In genomic region chr13:29620826-29621225, GRCm38 (mm10) we compare ENCODE assay signal across 30 mouse cellular contexts.
DNase-seq lines count a peak whose midpoint lies in the region; ATAC-seq and TF ChIP-seq lines count a peak whose summit lies in the region.
"Had no signal": no experiment of that assay in that cellular context is flagged by ENCODE, and none has a peak within 500 bp of the region (broad histone marks: within the 10 kb centered on the region; RNA-seq: fewer than 3 reads in every experiment).

No protein-coding gene starts in this region.

- no peak for TF ChIP-seq POLR2A in brain, embryonic 14.5 days (IDR thresholded peaks at IDR 0.05; ENCODE audit: borderline replicate concordance, extremely low read depth, insufficient read depth, insufficient read length, poor library complexity, severe bottlenecking)

- no peak for DNase-seq in heart, embryonic 10.5 days (ENCODE audit: low spot score)
- no peak for DNase-seq in heart, postnatal 14 days
- DNase-seq in hindbrain, embryonic 10.5 days (ENCODE audit: low spot score), result no peak
- no peak for DNase-seq in hindbrain, embryonic 14.5 days (ENCODE audit: low spot score)
- peak; percentile 28 for DNase-seq in brain, embryonic 14.5 days (ENCODE audit: low read depth)
- DNase-seq in forebrain, embryonic 10.5 days (ENCODE audit: extremely low spot score, low spot score), result no peak
- DNase-seq: adrenal gland, postnatal 10 days; cerebellum, adult 11 months; cerebellum, adult 9-10 months; cerebellum, postnatal 36 days; embryo, embryonic 11 days; forebrain, postnatal 0 days; heart, postnatal 36 days; kidney, adult 18-20 months; kidney, postnatal 4 days; right cerebral cortex, postnatal 4 days; thymus, adult 2 months; thymus, postnatal 4 days had no signal

- no peak overlapping the region for H3K4me3 ChIP-seq in heart, embryonic 10.5 days
- H3K4me3 ChIP-seq in hindbrain, embryonic 10.5 days, result no peak overlapping the region
- H3K4me3 ChIP-seq in hindbrain, embryonic 14.5 days (replicated peaks; ENCODE audit: low read length), result no peak overlapping the region
- no peak overlapping the region for H3K4me3 ChIP-seq in hindbrain, embryonic 12.5 days
- H3K4me3 ChIP-seq in kidney, embryonic 16.5 days (ENCODE audit: low read length), result no peak overlapping the region
- no peak overlapping the region for H3K4me3 ChIP-seq in forebrain, embryonic 10.5 days
- H3K4me3 ChIP-seq: embryonic facial prominence, embryonic 13.5 days; forebrain, embryonic 12.5 days; limb, embryonic 13.5 days; lung, embryonic 15.5 days; midbrain, embryonic 10.5 days; myocyte had no signal

- H3K9me3 ChIP-seq in heart, embryonic 10.5 days, result no peaks in the 10 kb centered on the region
- no peaks in the 10 kb centered on the region for H3K9me3 ChIP-seq in hindbrain, embryonic 10.5 days
- H3K9me3 ChIP-seq in hindbrain, embryonic 14.5 days (ENCODE audit: control insufficient read depth, low read length), result no peaks in the 10 kb centered on the region
- no peaks in the 10 kb centered on the region for H3K9me3 ChIP-seq in hindbrain, embryonic 12.5 days (replicated peaks)
- no peaks in the 10 kb centered on the region for H3K9me3 ChIP-seq in kidney, embryonic 16.5 days (ENCODE audit: low read length)
- no peaks in the 10 kb centered on the region for H3K9me3 ChIP-seq in forebrain, embryonic 10.5 days
- H3K9me3 ChIP-seq: embryonic facial prominence, embryonic 13.5 days; forebrain, embryonic 12.5 days; limb, embryonic 13.5 days; lung, embryonic 15.5 days; midbrain, embryonic 10.5 days had no signal

- peaks cover 39% of the 10 kb centered on the region for H3K4me1 ChIP-seq in heart, embryonic 10.5 days
- H3K4me1 ChIP-seq in hindbrain, embryonic 10.5 days (replicated peaks), result peaks cover 3% of the 10 kb centered on the region
- H3K4me1 ChIP-seq in hindbrain, embryonic 14.5 days (replicated peaks; ENCODE audit: control insufficient read depth, insufficient read depth, low read length), result peaks cover 13% of the 10 kb centered on the region; the same call in 1 of the 2 replicates
- H3K4me1 ChIP-seq in hindbrain, embryonic 12.5 days, result peaks cover 10% of the 10 kb centered on the region
- peaks cover 8% of the 10 kb centered on the region for H3K4me1 ChIP-seq in kidney, embryonic 16.5 days (ENCODE audit: insufficient read depth, low read length)
- H3K4me1 ChIP-seq in forebrain, embryonic 10.5 days, result peaks cover 10% of the 10 kb centered on the region; the same call in 1 of the 2 replicates
- H3K4me1 ChIP-seq: midbrain, embryonic 10.5 days had no signal

- TF ChIP-seq CTCF in brain, embryonic 14.5 days (IDR thresholded peaks at IDR 0.05; ENCODE audit: borderline replicate concordance, extremely low read depth, insufficient read depth, insufficient read length), result no peak

- ATAC-seq in hindbrain, embryonic 14.5 days (ENCODE audit: low FRiP score), result no peak
- ATAC-seq in hindbrain, embryonic 12.5 days (ENCODE audit: low FRiP score), result 0 out of 2 replicates have a peak, but pooled peaks have one; percentile 43
- ATAC-seq in kidney, embryonic 16.5 days (ENCODE audit: low FRiP score, low TSS enrichment), result no peak
- ATAC-seq: forebrain, postnatal 0 days; Patski had no signal

- intact Hi-C loops in heart, postnatal 14 days (cut with DNase I), result no loop called here

- no peaks in the 10 kb centered on the region for H3K27me3 ChIP-seq in heart, embryonic 10.5 days (ENCODE audit: insufficient read depth, poor library complexity, severe bottlenecking)
- H3K27me3 ChIP-seq in hindbrain, embryonic 10.5 days (ENCODE audit: insufficient read depth, poor library complexity, severe bottlenecking), result no peaks in the 10 kb centered on the region
- H3K27me3 ChIP-seq in hindbrain, embryonic 14.5 days (ENCODE audit: control insufficient read depth, insufficient read depth, low read length), result no peaks in the 10 kb centered on the region
- no peaks in the 10 kb centered on the region for H3K27me3 ChIP-seq in hindbrain, embryonic 12.5 days
- H3K27me3 ChIP-seq in kidney, embryonic 16.5 days (ENCODE audit: insufficient read depth, low read length), result no peaks in the 10 kb centered on the region
- no peaks in the 10 kb centered on the region for H3K27me3 ChIP-seq in forebrain, embryonic 10.5 days (ENCODE audit: poor library complexity, severe bottlenecking)
- H3K27me3 ChIP-seq: embryonic facial prominence, embryonic 13.5 days; forebrain, embryonic 12.5 days; limb, embryonic 13.5 days; lung, embryonic 15.5 days; Patski had no signal

- H3K4me2 ChIP-seq in hindbrain, embryonic 14.5 days (replicated peaks), result no peak overlapping the region
- no peak overlapping the region for H3K4me2 ChIP-seq in hindbrain, embryonic 12.5 days (replicated peaks)
- H3K4me2 ChIP-seq in kidney, embryonic 16.5 days (replicated peaks; ENCODE audit: low read depth, low read length), result no peak overlapping the region
- H3K4me2 ChIP-seq: embryonic facial prominence, embryonic 13.5 days; forebrain, embryonic 12.5 days; limb, embryonic 13.5 days; liver, embryonic 11.5 days; lung, embryonic 15.5 days had no signal

- no peaks in the 10 kb centered on the region for H3K36me3 ChIP-seq in heart, embryonic 10.5 days
- H3K36me3 ChIP-seq in hindbrain, embryonic 10.5 days, result no peaks in the 10 kb centered on the region
- no peaks in the 10 kb centered on the region for H3K36me3 ChIP-seq in hindbrain, embryonic 14.5 days (replicated peaks; ENCODE audit: control insufficient read depth, insufficient read depth)
- no peaks in the 10 kb centered on the region for H3K36me3 ChIP-seq in hindbrain, embryonic 12.5 days
- no peaks in the 10 kb centered on the region for H3K36me3 ChIP-seq in kidney, embryonic 16.5 days (ENCODE audit: insufficient read depth, low read length)
- no peaks in the 10 kb centered on the region for H3K36me3 ChIP-seq in forebrain, embryonic 10.5 days (replicated peaks)
- H3K36me3 ChIP-seq: embryonic facial prominence, embryonic 13.5 days; forebrain, embryonic 12.5 days; limb, embryonic 13.5 days; lung, embryonic 15.5 days; midbrain, embryonic 10.5 days had no signal

- H3K27ac ChIP-seq in heart, embryonic 10.5 days, result peak overlapping the region; percentile 12; the same call in 1 of the 2 replicates
- H3K27ac ChIP-seq in hindbrain, embryonic 10.5 days, result 0 out of 2 replicates have a peak overlapping the region, but pooled peaks have one; percentile 23
- H3K27ac ChIP-seq in hindbrain, embryonic 14.5 days, result no peak overlapping the region
- peak overlapping the region; percentile 55; the same call in 1 of the 2 replicates for H3K27ac ChIP-seq in hindbrain, embryonic 12.5 days
- H3K27ac ChIP-seq in kidney, embryonic 16.5 days (ENCODE audit: low read length), result no peak overlapping the region
- no peak overlapping the region for H3K27ac ChIP-seq in forebrain, embryonic 10.5 days
- H3K27ac ChIP-seq: embryonic facial prominence, embryonic 13.5 days; forebrain, embryonic 12.5 days; kidney, postnatal 0 days; limb, embryonic 13.5 days; lung, embryonic 15.5 days; stomach, postnatal 0 days had no signal

- no peak overlapping the region for H3K9ac ChIP-seq in hindbrain, embryonic 14.5 days
- no peak overlapping the region for H3K9ac ChIP-seq in hindbrain, embryonic 12.5 days
- no peak overlapping the region for H3K9ac ChIP-seq in kidney, embryonic 16.5 days (replicated peaks; ENCODE audit: low read length)
- H3K9ac ChIP-seq: embryonic facial prominence, embryonic 13.5 days; forebrain, embryonic 12.5 days; forebrain, postnatal 0 days; limb, embryonic 13.5 days; lung, embryonic 15.5 days had no signal

- 42% methylated on average over 7 of the region's 7 CpGs for WGBS in heart, embryonic 10.5 days
- 85% methylated on average over 7 of the region's 7 CpGs for WGBS in hindbrain, embryonic 10.5 days
- whole genome bisulfite sequencing in hindbrain, embryonic 14.5 days, result 66% methylated on average over 7 of the region's 7 CpGs
- WGBS in hindbrain, embryonic 12.5 days, result 65% methylated on average over 7 of the region's 7 CpGs
- WGBS in kidney, embryonic 16.5 days, result 81% methylated on average over 7 of the region's 7 CpGs
- 95% methylated on average over 7 of the region's 7 CpGs for WGBS in forebrain, embryonic 10.5 days

Comparison
In these comparisons a context has a peak if more than half of its experiments do, and no peak if none do; other contexts are left out.
1. H3K27ac ChIP-seq: peak in heart, embryonic 10.5 days (single experiment), hindbrain, embryonic 10.5 days (single experiment) and hindbrain, embryonic 12.5 days (single experiment); none in hindbrain, embryonic 14.5 days (single experiment), kidney, embryonic 16.5 days (single experiment) and forebrain, embryonic 10.5 days (single experiment).